Mouse (Mus musculus) forebrain, embryonic 10.5 days (tissue): ENCODE data around the gene Rhot1. TPM values are rescaled to one million over a fixed set of nuclear protein-coding genes. Genes with fewer than 3 reads are reported as not detected.
A peak's percentile ranks its signal among the peaks of the same experiment; 100 is the strongest.

Experiments
- DNase-seq: peaks from one replicate; pipeline ENCODE4 v3.0.0-alpha.2; 2017; ENCODE audit warnings: low spot score; ENCODE audit errors: extremely low spot score
- H3K27ac ChIP-seq: fragments of 300-500 bp; sonication (generic); 2 replicates; pipeline ENCODE4 v1.5.1; 2016; ENCODE audit warnings: mild to moderate bottlenecking
- H3K27me3 ChIP-seq: fragments of 300-500 bp; sonication (generic); 2 replicates; pipeline ENCODE4 v1.6.1; 2016; ENCODE audit warnings: mild to moderate bottlenecking; ENCODE audit not compliant: poor library complexity, severe bottlenecking
- H3K36me3 ChIP-seq: fragments of 300-500 bp; sonication (generic); replicated peaks from 2 replicates; pipeline ENCODE4 v1.6.1; 2016; ENCODE audit warnings: mild to moderate bottlenecking, moderate library complexity
- H3K4me1 ChIP-seq: fragments of 300-500 bp; sonication (generic); 2 replicates; pipeline ENCODE4 v1.6.1; 2016
- H3K4me3 ChIP-seq: fragments of 300-500 bp; sonication (generic); 2 replicates; pipeline ENCODE4 v1.5.1; 2016; ENCODE audit warnings: mild to moderate bottlenecking, moderate library complexity
- H3K9me3 ChIP-seq: fragments of 300-500 bp; sonication (generic); 2 replicates; pipeline ENCODE4 v1.6.1; 2016; ENCODE audit warnings: mild to moderate bottlenecking, moderate library complexity
- WGBS: fragments of 180-500 bp; shearing (Covaris S2); methylation state at CpG from one replicate; pipeline ENCODE4 v1.1.7; 2016; 5-methylcytosine and 5-hydroxymethylcytosine counted together
- polyA plus RNA-seq: library from polyadenylated mRNA; unstranded; fragments of >200 nt; fragmentation: Nextera tagmentation; extraction: Ambion mirVana; gene quantifications from 2 replicates; pipeline ENCODE4 v1.2.1, GENCODE M21; 2016

Gene Rhot1
- polyA plus RNA-seq, 1 experiment from 2014 or later = 50.4 TPM

GRCm38 (mm10) chr11:80300551-80301315, 91.9 kb downstream of the Rhot1 start, which contains the start of gene Rhbdl3:
Gene Rhbdl3, plus strand, starts transcription at chr11:80300912.
- peak; percentile 58 for DNase-seq
- Histone ChIP-seq H3K27me3 (peaks cover 82% of the 10 kb centered on the region), H3K9me3 (peaks cover 7% of the 10 kb centered on the region), H3K4me3 (peak within 1 kb of the TSS; percentile 84), H3K4me1 (peaks cover 46% of the 10 kb centered on the region), H3K36me3 (no peaks in the 10 kb centered on the region), H3K27ac (peak within 1 kb of the TSS; percentile 86)
- WGBS = under 1% methylated on average over 78 of the region's 81 CpGs

- Histone ChIP-seq H3K9me3 (peaks cover 7% of the 10 kb centered on the region), H3K4me3 (peak overlapping the region; percentile 84), H3K4me1 (peaks cover 44% of the 10 kb centered on the region), H3K36me3 (no peaks in the 10 kb centered on the region), H3K27ac (peak overlapping the region; percentile 86), H3K27me3 (peaks cover 75% of the 10 kb centered on the region)
- DNase-seq = peak; percentile 61
- WGBS = under 1% methylated on average over 53 of the region's 53 CpGs
Observed at GRCm38 (mm10) chr11:80301316-80302045, 92.7 kb downstream of the Rhot1 start.

GRCm38 (mm10) chr11:80302046-80302390, 93.2 kb downstream of the Rhot1 start:
- H3K4me1 ChIP-seq = peaks cover 44% of the 10 kb centered on the region
- H3K4me3 ChIP-seq = peak overlapping the region; percentile 84
- no peaks in the 10 kb centered on the region for H3K36me3 ChIP-seq
- peak; percentile 44 for DNase-seq
- peaks cover 69% of the 10 kb centered on the region for H3K27me3 ChIP-seq
- 2% methylated on average over 9 of the region's 9 CpGs for WGBS
- peak overlapping the region; percentile 86 for H3K27ac ChIP-seq
- H3K9me3 ChIP-seq = peaks cover 7% of the 10 kb centered on the region

- Histone ChIP-seq H3K27me3 (peaks cover 64% of the 10 kb centered on the region), H3K36me3 (no peaks in the 10 kb centered on the region)
Observed at GRCm38 (mm10) chr11:80302536-80302935, 93.7 kb downstream of the Rhot1 start.

GRCm38 (mm10) chr11:80303746-80304145, 94.9 kb downstream of the Rhot1 start:
- H3K4me3 ChIP-seq = no peak overlapping the region
- H3K9me3 ChIP-seq = peaks cover 7% of the 10 kb centered on the region
- no peak for DNase-seq
- H3K27ac ChIP-seq = no peak overlapping the region
- H3K4me1 ChIP-seq = peaks cover 48% of the 10 kb centered on the region
- 71% methylated on average over 3 of the region's 3 CpGs for WGBS
- peaks cover 52% of the 10 kb centered on the region for H3K27me3 ChIP-seq
- H3K36me3 ChIP-seq = no peaks in the 10 kb centered on the region

More at GRCm38 (mm10) chr11:80302536-80302935, 93.7 kb downstream of the Rhot1 start:
- Histone ChIP-seq H3K4me1 (peaks cover 44% of the 10 kb centered on the region), H3K9me3 (peaks cover 7% of the 10 kb centered on the region), H3K4me3 (peak overlapping the region; percentile 84), H3K27ac (0 out of 2 replicates have a peak overlapping the region, but pooled peaks have one; percentile 35)
- WGBS = 3% methylated on average over 11 of the region's 11 CpGs
- DNase-seq = peak; percentile 68

- no peak overlapping the region for H3K4me3 ChIP-seq
- no peak overlapping the region for H3K27ac ChIP-seq
- WGBS = 88% methylated on average over 10 of the region's 10 CpGs
- DNase-seq = no peak
- H3K4me1 ChIP-seq = peaks cover 42% of the 10 kb centered on the region
- peaks cover 7% of the 10 kb centered on the region for H3K9me3 ChIP-seq
- H3K27me3 ChIP-seq = peaks cover 41% of the 10 kb centered on the region
- no peaks in the 10 kb centered on the region for H3K36me3 ChIP-seq
Observed at GRCm38 (mm10) chr11:80304846-80305245, 96.0 kb downstream of the Rhot1 start.

- H3K36me3 ChIP-seq = no peaks in the 10 kb centered on the region
- no peak overlapping the region for H3K27ac ChIP-seq
- H3K4me1 ChIP-seq = peaks cover 43% of the 10 kb centered on the region
- H3K9me3 ChIP-seq = peaks cover 7% of the 10 kb centered on the region
- DNase-seq = no peak
- H3K27me3 ChIP-seq = peaks cover 22% of the 10 kb centered on the region
- WGBS = 70% methylated on average over 6 of the region's 6 CpGs
- no peak overlapping the region for H3K4me3 ChIP-seq
Observed at GRCm38 (mm10) chr11:80308537-80308936, 99.7 kb downstream of the Rhot1 start.

- H3K36me3 ChIP-seq = no peaks in the 10 kb centered on the region
- peak overlapping the region; percentile 56; the same call in 1 of the 2 replicates for H3K27ac ChIP-seq
- H3K4me3 ChIP-seq = no peak overlapping the region
- no peak for DNase-seq
- peaks cover 66% of the 10 kb centered on the region for H3K4me1 ChIP-seq
- peaks cover 27% of the 10 kb centered on the region for H3K27me3 ChIP-seq
- no peaks in the 10 kb centered on the region for H3K9me3 ChIP-seq
- 81% methylated on average over 4 of the region's 4 CpGs for WGBS
Observed at GRCm38 (mm10) chr11:80311271-80311670, 102.5 kb downstream of the Rhot1 start.

GRCm38 (mm10) chr11:80312049-80312448, 103.2 kb downstream of the Rhot1 start:
- H3K4me3 ChIP-seq = no peak overlapping the region
- H3K27me3 ChIP-seq = peaks cover 27% of the 10 kb centered on the region
- 53% methylated on average over 2 of the region's 2 CpGs for WGBS
- no peak for DNase-seq
- H3K36me3 ChIP-seq = no peaks in the 10 kb centered on the region
- H3K4me1 ChIP-seq = peaks cover 71% of the 10 kb centered on the region
- H3K9me3 ChIP-seq = no peaks in the 10 kb centered on the region
- H3K27ac ChIP-seq = peak overlapping the region; percentile 64

GRCm38 (mm10) chr11:80312565-80312964, 103.7 kb downstream of the Rhot1 start:
- Histone ChIP-seq H3K36me3 (no peaks in the 10 kb centered on the region), H3K27ac (peak overlapping the region; percentile 64), H3K27me3 (peaks cover 27% of the 10 kb centered on the region), H3K4me1 (peaks cover 71% of the 10 kb centered on the region), H3K4me3 (no peak overlapping the region), H3K9me3 (no peaks in the 10 kb centered on the region)
- 5% methylated on average over 6 of the region's 6 CpGs for WGBS
- no peak for DNase-seq

- Histone ChIP-seq H3K27ac (peak overlapping the region; percentile 64; the same call in 1 of the 2 replicates), H3K4me3 (no peak overlapping the region), H3K27me3 (peaks cover 27% of the 10 kb centered on the region), H3K4me1 (peaks cover 76% of the 10 kb centered on the region), H3K36me3 (no peaks in the 10 kb centered on the region), H3K9me3 (no peaks in the 10 kb centered on the region)
- DNase-seq = no peak
- WGBS = 72% methylated on average over 1 of the region's 1 CpGs
Observed at GRCm38 (mm10) chr11:80313462-80313861, 104.6 kb downstream of the Rhot1 start.

GRCm38 (mm10) chr11:80313944-80314343, 105.1 kb downstream of the Rhot1 start:
- Histone ChIP-seq H3K9me3 (no peaks in the 10 kb centered on the region), H3K27me3 (peaks cover 27% of the 10 kb centered on the region), H3K36me3 (no peaks in the 10 kb centered on the region), H3K4me3 (no peak overlapping the region), H3K27ac (peak overlapping the region; percentile 44; the same call in 1 of the 2 replicates), H3K4me1 (peaks cover 76% of the 10 kb centered on the region)
- 83% methylated on average over 4 of the region's 4 CpGs for WGBS
- no peak for DNase-seq
